Mouse (Mus musculus) kidney, adult 18-20 months (tissue): ENCODE results near the gene Micu2.
A peak's percentile ranks its signal among the peaks of the same experiment; 100 is the strongest.

Source experiments
- DNase-seq: peaks from one replicate; pipeline ENCODE4 v3.0.0; 2021

Micu2 gene

GRCm38 (mm10) chr14:57998526-57999401, at the start of gene Micu2:
Micu2 (minus strand) TSS chr14:57999262.
- DNase-seq: peak; percentile 83

- no peak for DNase-seq
Observed at GRCm38 (mm10) chr14:58046639-58047284, 47.7 kb upstream of the Micu2 start.

- DNase-seq: no peak
Observed at GRCm38 (mm10) chr14:58036174-58036573, 37.1 kb upstream of the Micu2 start.

DNA sequence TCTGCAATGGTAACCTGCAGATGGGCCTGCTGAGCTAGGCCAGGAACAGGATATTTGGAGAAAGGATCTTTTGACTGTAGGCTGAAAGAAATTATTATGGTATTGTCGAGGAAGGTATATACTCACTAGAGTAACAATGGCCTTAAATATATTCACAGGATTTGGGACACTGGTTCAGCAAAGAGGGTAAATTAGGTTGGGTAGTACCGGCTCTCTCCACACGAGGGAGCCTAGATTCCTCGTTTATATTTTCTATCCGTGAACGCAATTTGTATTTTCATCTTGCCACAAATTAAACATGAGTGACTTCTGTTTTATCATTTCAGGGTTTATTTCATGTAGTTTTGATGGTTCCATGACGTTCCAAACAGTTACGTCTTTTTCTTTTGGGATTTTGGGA, 35.5 kb upstream of the Micu2 start:
- DNase-seq: peak; percentile 74

- peak; percentile 47 for DNase-seq
Observed at GRCm38 (mm10) chr14:58018869-58019268, 19.8 kb upstream of the Micu2 start.

DNA sequence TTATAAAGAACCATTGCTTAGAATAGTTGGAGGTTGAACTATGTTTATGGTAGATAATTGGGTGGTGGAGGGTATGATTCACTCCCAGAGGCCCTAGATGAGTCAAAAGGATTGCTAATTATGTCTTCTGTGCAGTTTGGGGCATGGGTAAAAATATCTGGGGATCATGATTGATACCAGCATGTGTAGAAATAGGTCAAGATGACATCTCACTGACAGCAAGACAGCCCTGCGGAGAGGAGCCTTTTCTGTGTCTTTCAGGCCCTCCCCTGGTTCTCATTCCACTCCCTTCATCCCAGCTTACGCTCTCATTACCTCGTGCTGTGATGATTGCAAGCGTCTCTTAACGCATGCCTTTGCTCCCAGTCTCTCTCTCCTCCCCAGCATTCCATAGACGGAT, 4.8 kb upstream of the Micu2 start:
- DNase-seq: no peak

DNA sequence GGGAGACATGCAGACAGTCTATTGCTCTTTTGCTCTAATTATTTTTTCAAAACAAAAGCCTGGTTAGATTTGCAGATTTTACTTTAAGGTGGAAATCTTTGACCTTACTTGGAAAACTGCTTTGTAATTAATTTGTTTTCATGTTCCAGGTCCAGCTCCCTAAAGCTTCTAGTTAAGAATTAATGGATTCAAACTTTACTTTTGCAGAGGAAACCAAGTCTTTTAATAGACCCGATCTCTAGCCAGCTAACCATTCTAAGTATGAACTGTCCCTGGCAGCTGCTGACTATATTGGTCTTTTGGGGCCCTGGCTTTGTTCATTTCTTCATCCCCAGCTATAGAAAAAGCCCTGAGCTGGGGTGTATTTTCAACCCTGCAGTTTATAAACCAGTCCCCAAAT, 3.1 kb upstream of the Micu2 start:
- no peak for DNase-seq

DNA sequence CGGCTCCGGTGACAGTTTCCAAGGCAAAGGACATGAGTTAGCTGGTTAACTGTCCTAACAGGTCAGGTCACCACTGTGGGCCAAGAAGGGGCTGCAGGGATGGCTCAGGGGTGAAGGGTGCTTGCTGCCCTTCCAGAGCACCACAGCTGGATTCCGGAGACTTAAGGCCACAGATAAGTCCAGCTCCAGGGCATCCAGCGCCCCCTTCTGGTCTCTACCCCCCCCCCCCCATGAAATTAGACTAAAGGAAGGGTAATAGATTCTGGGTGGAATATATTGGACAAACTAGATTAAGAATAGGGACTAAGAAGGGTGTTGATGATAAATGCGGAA, 306 bp upstream of the Micu2 start:
- no peak for DNase-seq

DNA sequence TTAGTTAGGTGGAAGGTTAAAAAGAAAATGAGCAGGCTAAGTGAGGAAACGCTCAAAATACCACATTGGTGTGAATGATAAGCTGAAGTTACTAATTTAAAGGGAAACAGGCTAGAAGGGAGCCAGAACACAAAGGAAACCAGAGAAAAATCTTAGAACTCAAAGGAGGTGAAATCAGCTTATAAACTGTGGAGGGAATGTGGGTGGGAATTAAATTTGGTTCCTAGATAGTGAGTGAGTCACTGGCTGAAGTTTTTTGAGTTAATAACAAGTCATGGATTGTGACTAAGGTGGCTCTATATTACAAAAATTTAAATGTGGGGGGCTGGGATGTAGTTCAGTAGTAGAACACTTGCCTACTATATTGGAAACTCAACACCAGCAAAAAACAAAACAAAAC, 1.6 kb downstream of the Micu2 start:
- DNase-seq: no peak

- no peak for DNase-seq
Observed at GRCm38 (mm10) chr14:57996210-57996609, 2.9 kb downstream of the Micu2 start.

GRCm38 (mm10) chr14:57991761-57992160, 7.3 kb downstream of the Micu2 start:
- DNase-seq: no peak

DNA sequence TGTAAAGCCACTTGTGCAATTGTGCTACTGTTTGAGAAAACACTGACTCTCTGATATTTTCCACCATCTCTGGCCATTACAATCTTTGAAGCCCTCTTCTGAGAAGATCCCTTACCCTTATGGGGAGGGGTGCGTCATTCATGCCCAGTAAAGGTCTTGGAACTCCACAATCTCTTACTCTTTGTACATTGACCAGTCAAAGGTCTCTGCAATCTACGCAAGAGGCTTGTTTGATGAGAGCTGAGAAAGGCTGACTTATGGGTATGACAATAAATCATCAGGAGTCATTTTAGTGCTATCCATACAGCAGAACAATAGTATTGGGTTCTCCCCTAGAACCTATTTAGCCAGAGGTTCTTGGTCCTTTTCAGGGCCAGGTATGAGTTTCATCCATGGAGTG, 9.9 kb downstream of the Micu2 start:
- no peak for DNase-seq

DNA sequence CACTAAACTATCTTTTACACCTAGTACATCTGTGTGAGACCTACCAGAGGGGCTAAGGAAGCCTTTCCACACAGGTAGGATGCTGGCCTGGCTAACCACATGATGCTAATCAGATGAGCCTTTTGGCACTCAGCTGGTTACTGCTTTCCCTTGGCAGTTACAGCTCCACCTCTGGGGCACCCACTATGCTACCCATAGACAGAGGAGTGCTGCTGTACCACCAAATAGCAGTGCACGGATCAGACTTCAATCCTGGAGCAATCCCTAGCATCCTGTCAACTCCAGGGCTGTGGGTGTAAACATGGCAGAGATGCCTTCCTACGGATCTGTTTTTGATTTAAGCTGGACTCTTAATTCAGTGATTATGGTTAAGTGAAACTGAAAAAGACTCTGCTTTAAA, 13.3 kb downstream of the Micu2 start:
- no peak for DNase-seq

- no peak for DNase-seq
Observed at GRCm38 (mm10) chr14:57982450-57982849, 16.6 kb downstream of the Micu2 start.

- DNase-seq: no peak
Observed at GRCm38 (mm10) chr14:57981720-57982418, 17.2 kb downstream of the Micu2 start.

GRCm38 (mm10) chr14:57980776-57981175, 18.3 kb downstream of the Micu2 start:
- DNase-seq: no peak

GRCm38 (mm10) chr14:57980179-57980578, 18.9 kb downstream of the Micu2 start:
- no peak for DNase-seq

- no peak for DNase-seq
Observed at GRCm38 (mm10) chr14:57978144-57978543, 20.9 kb downstream of the Micu2 start.

- DNase-seq: no peak
Observed at GRCm38 (mm10) chr14:57975656-57976055, 23.4 kb downstream of the Micu2 start.

DNA sequence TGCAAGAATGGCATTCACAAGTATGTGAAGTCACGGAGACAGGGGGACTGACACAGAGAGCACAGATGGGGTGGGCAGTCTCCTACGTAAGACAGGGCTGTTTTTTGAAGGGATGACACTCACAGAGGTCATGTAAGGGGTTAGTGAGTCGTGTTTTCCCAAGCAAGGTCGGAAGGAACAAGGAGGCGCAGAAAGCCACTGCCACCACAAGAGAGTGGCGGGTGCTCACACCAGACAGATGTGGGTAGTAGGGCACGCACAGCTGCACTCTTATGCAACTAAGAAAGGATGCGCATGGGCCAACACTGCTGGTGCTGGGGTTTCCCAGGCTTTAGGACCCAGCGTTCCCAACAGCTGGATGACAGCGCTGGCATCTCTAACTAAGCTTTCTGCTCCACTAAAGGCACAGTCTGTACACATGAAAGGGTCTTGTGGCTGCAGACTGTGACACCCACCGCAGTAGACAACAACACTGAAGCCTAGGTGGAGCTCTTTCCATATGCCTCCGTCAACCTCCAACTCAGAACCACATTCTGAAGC, 27.0 kb downstream of the Micu2 start:
- DNase-seq: no peak

DNA sequence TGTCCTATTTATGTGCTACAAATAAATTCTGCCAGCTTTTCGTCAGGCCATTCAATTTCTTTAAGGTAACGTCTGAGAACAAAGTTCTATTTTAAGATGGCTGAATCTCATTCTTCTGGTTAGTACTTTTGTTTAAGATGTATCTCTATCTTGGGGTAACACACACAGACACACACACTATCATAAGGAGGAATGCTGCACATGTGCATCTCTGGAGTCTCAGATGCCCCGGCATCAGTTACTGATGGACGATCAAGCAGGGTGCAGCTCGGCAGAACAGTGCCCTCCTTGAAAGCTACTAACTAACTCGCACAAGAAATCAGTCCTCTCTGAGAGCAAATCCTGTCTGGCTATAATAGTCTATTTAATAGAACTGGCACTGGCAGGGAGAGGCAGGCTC, 30.2 kb downstream of the Micu2 start:
- no peak for DNase-seq

- DNase-seq: no peak
Observed at GRCm38 (mm10) chr14:57967080-57967797, 31.8 kb downstream of the Micu2 start.

DNA sequence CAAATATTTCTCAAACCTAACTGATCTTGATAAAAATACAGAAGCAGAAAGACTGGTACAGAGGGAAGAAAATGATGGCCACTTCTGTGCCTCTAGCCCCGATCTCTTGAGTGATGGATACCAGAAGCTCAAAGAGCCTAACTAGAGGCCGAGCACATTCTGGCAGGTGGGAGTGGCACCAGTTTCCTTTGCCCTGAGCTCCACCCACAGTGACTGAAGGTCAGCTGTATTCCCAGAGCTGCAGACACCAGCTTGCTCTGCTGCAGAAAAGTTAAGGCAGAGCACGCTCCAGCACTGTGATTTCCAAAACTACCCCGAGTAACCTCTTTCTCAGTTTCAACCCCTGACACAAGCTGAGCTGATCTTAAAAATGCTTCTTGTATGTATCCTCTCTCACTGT, 37.2 kb downstream of the Micu2 start:
- DNase-seq: peak; percentile 32
